Mouse (Mus musculus): ENCODE data around the gene Cyth3.
A peak's percentile ranks its signal among the peaks of the same experiment; 100 is the strongest.

Cyth3 gene

DNA sequence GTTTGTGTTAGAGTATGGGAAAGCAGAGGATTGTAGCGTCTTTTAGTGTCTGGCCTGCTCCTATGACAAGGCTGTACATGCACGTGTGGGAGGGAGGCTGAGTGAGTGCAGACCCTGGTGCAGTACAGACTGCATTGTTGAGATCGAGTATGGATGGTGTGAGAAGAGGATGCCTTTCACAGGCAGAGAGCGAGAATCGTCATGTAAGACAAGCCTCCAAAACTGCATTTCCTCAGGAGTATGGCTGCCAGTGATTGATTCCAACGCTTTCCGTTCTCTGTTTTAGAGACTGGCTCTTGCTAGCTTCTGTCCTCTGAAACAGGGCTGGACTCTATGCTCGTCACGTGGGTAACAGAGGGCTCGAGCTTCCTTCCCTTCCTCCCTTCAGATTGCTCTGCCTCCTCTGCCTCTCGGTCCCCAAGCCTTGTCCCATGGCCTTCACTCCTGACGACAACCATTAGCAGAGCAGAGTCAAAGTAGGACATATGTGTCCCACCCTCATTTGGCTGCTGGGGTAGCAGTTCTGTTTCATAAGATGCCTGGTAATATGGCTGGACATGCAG, 12.4 kb downstream of the Cyth3 start:
- DNase-seq (ENCODE audit: extremely low spot score), result no peak

DNA sequence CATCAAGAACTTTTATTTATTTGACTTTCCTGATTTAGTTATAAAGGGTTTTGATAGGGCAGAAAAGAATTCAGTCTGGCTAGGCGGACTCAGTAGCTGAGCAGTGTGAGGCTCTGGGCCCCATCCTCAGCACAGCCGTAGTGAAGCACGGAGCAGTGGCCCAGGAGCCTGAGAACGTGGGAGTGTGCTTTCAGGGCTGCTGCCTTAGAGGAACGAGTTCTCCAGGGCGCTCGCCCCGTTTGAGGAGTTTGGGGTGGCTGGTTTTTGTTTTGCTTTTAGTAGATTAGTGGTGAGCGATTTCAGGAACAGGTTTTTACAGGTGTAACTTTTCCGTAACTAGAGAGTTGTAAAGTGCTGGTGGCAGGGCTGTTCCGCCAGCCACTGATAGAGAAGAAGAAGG, 13.1 kb downstream of the Cyth3 start:
- DNase-seq (ENCODE audit: extremely low spot score), result no peak

- DNase-seq (ENCODE audit: extremely low spot score), result no peak
Observed at GRCm38 (mm10) chr5:143636173-143636572, 13.9 kb downstream of the Cyth3 start.

- no peak for DNase-seq (ENCODE audit: extremely low spot score)
Observed at GRCm38 (mm10) chr5:143637832-143638420, 15.7 kb downstream of the Cyth3 start.

DNA sequence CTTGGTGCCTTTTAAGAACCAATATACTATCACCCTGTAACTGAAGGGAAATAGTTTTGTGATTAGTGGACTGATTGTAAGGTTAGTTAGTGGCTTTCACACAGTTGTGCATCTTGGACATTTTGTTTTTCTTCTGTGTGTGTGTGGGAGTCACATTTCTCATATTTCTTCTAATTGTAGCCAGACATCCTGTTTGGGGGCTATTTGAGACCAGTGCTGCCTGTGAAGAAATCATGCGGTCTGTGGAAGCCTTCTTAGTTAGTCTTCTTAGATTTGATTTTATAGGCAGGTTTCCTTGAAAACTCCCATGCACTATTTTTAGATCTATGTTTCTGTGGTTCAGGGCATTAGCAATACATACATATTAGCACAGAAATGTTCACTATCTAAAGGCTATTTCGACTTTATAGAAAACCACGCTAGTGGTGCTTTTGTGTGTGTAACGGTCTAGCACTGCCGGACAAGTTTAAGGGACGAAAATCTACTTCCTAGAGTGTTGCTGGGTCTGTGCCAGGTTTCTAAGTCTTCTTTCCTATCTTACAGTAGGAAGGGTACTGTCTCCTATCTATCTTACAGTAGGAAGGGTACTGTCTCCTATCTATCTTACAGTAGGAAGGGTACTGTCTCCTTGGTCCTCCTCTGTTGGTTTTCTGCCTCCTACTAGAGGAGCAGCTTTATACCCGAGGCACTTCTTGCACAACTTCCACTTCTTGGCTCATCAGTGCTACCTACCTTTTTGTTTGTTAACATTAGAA, 16.4 kb downstream of the Cyth3 start:
- DNase-seq (ENCODE audit: extremely low spot score), result no peak

GRCm38 (mm10) chr5:143639329-143639728, 17.1 kb downstream of the Cyth3 start:
- no peak for DNase-seq (ENCODE audit: extremely low spot score)

DNA sequence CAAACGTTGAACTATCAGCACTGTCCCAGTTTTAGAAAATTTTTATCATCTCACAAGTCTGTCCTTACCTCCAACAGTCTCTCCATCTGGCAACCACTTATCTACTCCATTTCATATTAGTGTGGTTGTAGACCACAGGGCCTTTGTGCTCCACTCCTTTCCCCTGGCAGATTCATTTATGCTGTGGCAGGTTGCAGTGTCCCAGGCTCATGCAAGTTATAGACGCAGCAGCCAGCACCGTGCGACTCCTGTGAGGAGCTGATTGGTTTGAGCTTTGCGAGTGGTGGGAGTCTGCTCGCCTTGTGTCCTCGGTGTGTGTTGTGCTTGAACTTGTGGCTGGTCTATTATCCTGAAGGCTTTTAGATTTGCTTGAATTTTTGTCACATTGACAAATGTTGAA, 17.6 kb downstream of the Cyth3 start:
- DNase-seq (ENCODE audit: extremely low spot score), result no peak

GRCm38 (mm10) chr5:143641503-143641902, 19.3 kb downstream of the Cyth3 start:
- no peak for DNase-seq (ENCODE audit: extremely low spot score)

DNA sequence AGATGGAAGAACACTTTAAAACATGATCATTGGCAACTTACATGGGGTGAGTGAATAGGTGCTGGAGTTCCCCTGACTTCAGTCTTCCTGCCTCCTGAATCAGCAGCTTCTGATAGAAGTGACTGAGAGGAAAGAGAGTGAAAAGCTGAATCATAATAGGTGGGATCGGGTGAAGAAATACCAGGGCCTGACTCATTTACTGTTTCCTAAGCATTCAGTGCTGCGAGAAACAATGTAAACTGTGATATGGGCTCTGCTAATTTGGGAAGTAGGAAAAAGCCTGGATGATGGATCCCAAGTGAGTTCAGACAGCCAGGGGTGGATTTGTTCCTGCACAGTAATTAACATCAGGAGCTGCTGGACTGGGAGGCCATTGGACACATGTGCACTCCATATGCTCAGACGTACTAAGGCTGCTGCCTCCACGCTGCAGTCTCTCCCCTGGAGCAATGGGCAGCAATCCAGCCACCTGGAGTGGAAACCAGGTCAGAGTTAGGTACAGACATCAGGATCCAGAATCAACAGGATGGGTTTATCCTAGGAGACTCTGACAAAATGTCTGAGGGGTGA, 20.1 kb downstream of the Cyth3 start:
- no peak for DNase-seq (ENCODE audit: extremely low spot score)

GRCm38 (mm10) chr5:143645976-143646375, 23.7 kb downstream of the Cyth3 start:
- DNase-seq (ENCODE audit: extremely low spot score), result no peak

- no peak for DNase-seq (ENCODE audit: extremely low spot score)
Observed at GRCm38 (mm10) chr5:143647412-143647811, 25.2 kb downstream of the Cyth3 start.

DNA sequence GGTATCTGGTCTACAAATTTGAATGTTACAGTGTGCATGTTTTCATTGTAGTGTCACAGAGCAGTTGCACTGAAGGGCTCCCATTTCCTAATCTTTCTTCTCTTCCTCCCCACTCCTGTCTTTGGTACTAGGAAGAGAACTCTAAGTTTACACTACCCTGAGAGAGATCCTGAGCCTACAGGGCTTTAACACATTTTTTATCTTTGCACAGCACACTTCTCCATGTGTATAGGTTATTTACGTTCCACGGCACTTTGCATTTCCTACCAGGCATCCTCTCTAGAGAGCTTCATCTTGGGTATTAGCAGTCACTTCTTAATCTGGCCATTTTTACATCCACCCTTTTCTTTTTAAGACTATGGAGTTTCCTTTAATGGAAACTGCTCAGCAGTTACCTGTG, 25.8 kb downstream of the Cyth3 start:
- no peak for DNase-seq (ENCODE audit: extremely low spot score)

- no peak for DNase-seq (ENCODE audit: extremely low spot score)
Observed at GRCm38 (mm10) chr5:143649168-143649567, 26.9 kb downstream of the Cyth3 start.

- DNase-seq (ENCODE audit: extremely low spot score), result no peak
Observed at GRCm38 (mm10) chr5:143651855-143652631, 29.8 kb downstream of the Cyth3 start.

DNA sequence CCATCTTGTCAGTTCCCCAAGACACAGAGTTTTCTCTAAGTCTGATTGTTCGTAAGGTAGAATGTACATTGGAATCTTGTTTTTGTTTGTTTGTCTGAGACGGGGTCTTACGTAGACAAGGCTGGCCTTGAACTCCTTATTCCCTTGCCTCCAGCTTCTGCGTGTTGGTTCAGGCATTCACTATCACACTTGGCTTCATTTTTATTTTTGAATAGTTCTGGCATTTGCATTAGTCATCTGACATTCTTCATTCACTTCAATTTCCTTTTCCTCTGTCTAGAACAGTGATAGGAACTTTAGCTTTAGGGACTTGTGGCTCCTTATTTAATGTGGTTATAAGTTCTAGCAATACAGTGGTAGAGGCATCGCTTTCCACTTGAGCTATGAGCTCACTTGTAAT, 31.2 kb downstream of the Cyth3 start:
- DNase-seq (ENCODE audit: extremely low spot score), result no peak

DNA sequence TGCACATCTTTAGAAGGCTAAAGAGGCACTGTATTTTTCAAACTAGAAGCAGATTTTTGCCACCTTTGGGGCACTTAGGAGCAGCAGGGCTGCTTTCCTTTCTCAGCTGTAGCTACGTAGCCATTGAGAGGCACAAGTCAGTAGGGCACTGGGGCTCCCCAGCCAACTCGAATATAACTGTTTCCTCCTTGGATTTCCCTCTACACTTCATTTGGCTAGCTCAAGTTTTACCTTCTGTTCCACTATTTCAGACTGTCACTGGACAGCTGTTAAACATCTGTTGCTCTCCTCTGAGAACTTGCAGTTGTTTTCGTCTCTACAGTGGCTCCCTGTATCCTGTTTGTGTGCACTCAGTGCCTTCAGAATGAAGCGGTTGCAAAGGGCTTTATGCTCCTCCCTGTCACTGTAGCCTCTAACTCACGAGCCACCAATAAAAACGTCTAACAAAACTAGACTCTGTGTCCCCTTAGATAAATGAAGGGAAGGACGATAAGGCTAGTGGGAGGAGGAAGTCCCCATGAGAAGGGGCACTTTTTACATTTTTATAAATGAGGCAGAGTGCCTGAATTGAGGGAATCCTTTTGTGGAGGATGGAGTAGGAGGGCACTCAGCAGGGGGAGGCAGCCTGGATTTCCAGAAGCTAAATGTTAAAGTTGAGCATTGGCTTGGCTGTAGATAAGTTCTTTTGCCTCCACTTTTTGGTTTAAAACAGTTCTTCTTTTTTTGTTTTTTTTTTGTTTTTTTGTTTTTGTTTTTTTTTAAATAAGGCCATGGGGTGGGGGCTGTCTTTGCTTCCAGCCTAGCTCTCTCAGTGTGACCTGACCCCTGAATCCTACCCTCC, 32.6 kb downstream of the Cyth3 start:
- DNase-seq (ENCODE audit: extremely low spot score), result peak; percentile 57

DNA sequence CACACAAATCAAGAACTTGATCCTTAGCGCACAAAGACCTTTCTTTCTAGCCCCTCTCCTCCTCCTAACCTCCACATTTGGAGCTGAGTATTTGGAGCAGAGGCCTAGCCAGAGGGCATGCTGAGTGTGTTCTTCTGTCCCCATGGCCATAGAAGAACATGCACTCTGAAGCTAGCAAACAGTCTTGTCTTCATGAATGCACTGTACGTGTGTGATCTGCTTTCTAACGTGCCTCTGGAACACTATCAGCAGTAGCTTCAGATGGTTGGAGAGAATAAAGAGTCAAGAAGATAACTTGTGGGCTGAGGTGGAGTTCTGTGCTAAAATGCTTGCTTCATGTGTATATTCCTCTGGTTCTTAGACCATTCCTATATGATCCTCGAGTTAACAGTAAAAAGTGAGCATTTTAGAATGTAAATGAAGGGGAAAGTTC, 33.3 kb downstream of the Cyth3 start:
- DNase-seq (ENCODE audit: extremely low spot score), result no peak

DNA sequence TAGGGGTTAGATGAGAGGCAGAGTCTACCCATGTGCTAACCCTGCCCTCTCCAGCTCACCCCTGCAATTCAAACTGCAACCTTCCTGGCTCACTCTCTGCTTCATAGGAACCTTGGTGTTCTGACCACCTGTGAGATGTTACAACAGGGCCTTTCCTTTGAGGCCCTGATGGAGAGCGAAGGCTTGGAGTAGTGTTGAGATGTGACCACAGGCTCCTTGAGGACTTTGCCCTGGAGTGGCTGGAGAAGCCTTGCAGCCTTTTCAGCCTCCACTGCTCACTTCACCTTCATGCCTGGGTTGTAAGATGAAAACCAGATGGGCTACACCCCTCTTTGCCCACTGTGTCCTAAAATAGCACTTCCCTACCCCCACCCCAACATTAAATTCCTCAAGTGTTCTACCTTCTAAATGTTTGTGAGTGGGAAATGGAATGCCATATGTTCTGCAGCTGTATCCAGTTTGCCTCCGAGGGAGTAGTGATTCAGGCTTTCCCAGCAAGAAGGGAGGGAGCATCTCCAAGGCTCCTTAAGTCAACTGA, 34.5 kb downstream of the Cyth3 start:
- DNase-seq (ENCODE audit: extremely low spot score), result peak; percentile 28

- no peak for DNase-seq (ENCODE audit: extremely low spot score)
Observed at GRCm38 (mm10) chr5:143659021-143659523, 36.8 kb downstream of the Cyth3 start.

- DNase-seq (ENCODE audit: extremely low spot score), result no peak
Observed at GRCm38 (mm10) chr5:143663074-143663687, 40.9 kb downstream of the Cyth3 start.
